ENCODE assay signal across 8 mouse cellular contexts in genomic region chr3:154331506-154332212, GRCm38 (mm10). TPM values are rescaled to one million over a fixed set of nuclear protein-coding genes. Genes with fewer than 3 reads are reported as not detected.
A peak's percentile ranks its signal among the peaks of the same experiment; 100 is the strongest.
DNase-seq lines count a peak whose midpoint lies in the region; ATAC-seq and TF ChIP-seq lines count a peak whose summit lies in the region.

No protein-coding gene starts in this region.

- H3K9me3 ChIP-seq in forebrain, embryonic 11.5 days (ENCODE audit: control insufficient read depth, low read length) = no peaks in the 10 kb centered on the region
- no peaks in the 10 kb centered on the region for H3K9me3 ChIP-seq in kidney, embryonic 16.5 days (ENCODE audit: low read length)
- H3K9me3 ChIP-seq in neural tube, embryonic 15.5 days (replicated peaks) = no peaks in the 10 kb centered on the region

- H3K4me3 ChIP-seq in kidney, adult 2 months (ENCODE audit: insufficient read depth, low read depth, low read length) = no peak overlapping the region
- 0 out of 2 replicates have a peak overlapping the region, but pooled peaks have one; percentile 7 for H3K4me3 ChIP-seq in forebrain, embryonic 11.5 days (ENCODE audit: low read depth, low read length)
- H3K4me3 ChIP-seq in kidney, embryonic 16.5 days (ENCODE audit: low read length) = peak overlapping the region; percentile 32
- peak overlapping the region; percentile 7; the same call in 1 of the 2 replicates for H3K4me3 ChIP-seq in neural tube, embryonic 15.5 days (replicated peaks)

- ATAC-seq in forebrain, embryonic 11.5 days (replicated peaks; ENCODE audit: low FRiP score) = no peak
- no peak for ATAC-seq in kidney, embryonic 16.5 days (ENCODE audit: low FRiP score, low TSS enrichment)
- no peak for ATAC-seq in neural tube, embryonic 15.5 days (ENCODE audit: low FRiP score)
- ATAC-seq in monocyte, adult 5-6 weeks (replicated peaks; ENCODE audit: insufficient number of reproducible peaks, low FRiP score, low TSS enrichment, poor library complexity, severe bottlenecking) = no peak

- TF ChIP-seq CTCF in kidney, adult 2 months (conservative IDR thresholded peaks at IDR 0.05; ENCODE audit: insufficient read depth, insufficient read length, low read depth, low read length) = no peak

- peaks cover 21% of the 10 kb centered on the region for H3K27me3 ChIP-seq in kidney, adult 2 months (replicated peaks; ENCODE audit: control insufficient read depth, insufficient read depth, low read length)
- peaks cover 85% of the 10 kb centered on the region for H3K27me3 ChIP-seq in forebrain, embryonic 11.5 days (ENCODE audit: control insufficient read depth, insufficient read depth, low read length)
- H3K27me3 ChIP-seq in kidney, embryonic 16.5 days (ENCODE audit: insufficient read depth, low read length) = peaks cover 93% of the 10 kb centered on the region
- H3K27me3 ChIP-seq in neural tube, embryonic 15.5 days (replicated peaks) = peaks cover 81% of the 10 kb centered on the region

- TF ChIP-seq POLR2A in kidney, adult 2 months (IDR thresholded peaks at IDR 0.05; ENCODE audit: low read depth, low read length) = no peak

- no peak overlapping the region for H3K9ac ChIP-seq in forebrain, embryonic 11.5 days (ENCODE audit: low read length)
- no peak overlapping the region for H3K9ac ChIP-seq in kidney, embryonic 16.5 days (replicated peaks; ENCODE audit: low read length)
- no peak overlapping the region for H3K9ac ChIP-seq in neural tube, embryonic 15.5 days (replicated peaks)

- peaks cover 6% of the 10 kb centered on the region; the same call in 1 of the 2 replicates for H3K4me1 ChIP-seq in kidney, adult 2 months (ENCODE audit: control insufficient read depth, insufficient read depth, low read length)
- H3K4me1 ChIP-seq in forebrain, embryonic 11.5 days (replicated peaks; ENCODE audit: control insufficient read depth, insufficient read depth, low read length) = peaks cover 27% of the 10 kb centered on the region
- peaks cover 19% of the 10 kb centered on the region for H3K4me1 ChIP-seq in kidney, embryonic 16.5 days (ENCODE audit: insufficient read depth, low read length)
- H3K4me1 ChIP-seq in neural tube, embryonic 15.5 days = peaks cover 28% of the 10 kb centered on the region

- WGBS in kidney, adult 2 months = 6% methylated on average over 21 of the region's 21 CpGs
- under 1% methylated on average over 21 of the region's 21 CpGs for WGBS in forebrain, embryonic 11.5 days
- WGBS in kidney, embryonic 16.5 days = 1% methylated on average over 21 of the region's 21 CpGs
- WGBS in neural tube, embryonic 15.5 days = under 1% methylated on average over 21 of the region's 21 CpGs

- no peaks in the 10 kb centered on the region for H3K36me3 ChIP-seq in kidney, adult 2 months (ENCODE audit: control insufficient read depth, insufficient read depth, low read length)
- no peaks in the 10 kb centered on the region for H3K36me3 ChIP-seq in forebrain, embryonic 11.5 days (ENCODE audit: control insufficient read depth, insufficient read depth, low read length)
- no peaks in the 10 kb centered on the region for H3K36me3 ChIP-seq in kidney, embryonic 16.5 days (ENCODE audit: insufficient read depth, low read length)
- H3K36me3 ChIP-seq in neural tube, embryonic 15.5 days = no peaks in the 10 kb centered on the region

- H3K27ac ChIP-seq in kidney, adult 2 months (ENCODE audit: insufficient read depth, low read depth, low read length) = no peak overlapping the region
- no peak overlapping the region for H3K27ac ChIP-seq in forebrain, embryonic 11.5 days (ENCODE audit: low read depth, low read length)
- H3K27ac ChIP-seq in kidney, embryonic 16.5 days (ENCODE audit: low read length) = no peak overlapping the region
- no peak overlapping the region for H3K27ac ChIP-seq in neural tube, embryonic 15.5 days (replicated peaks)

- peak; percentile 14 for DNase-seq in kidney, adult 2 months
- DNase-seq in kidney, adult 11 months = no peak
- DNase-seq in forebrain, embryonic 11.5 days (ENCODE audit: low spot score) = peak; percentile 61
- DNase-seq in spleen, postnatal 4 days (ENCODE audit: low spot score in 2 of 2) = no peak
- no peak for DNase-seq in T-cell, adult 2 months (ENCODE audit: low spot score)

- peak overlapping the region; percentile 24; the same call in 1 of the 2 replicates for H3K4me2 ChIP-seq in forebrain, embryonic 11.5 days (ENCODE audit: low read depth, low read length, severe bottlenecking)
- peak overlapping the region; percentile 42 for H3K4me2 ChIP-seq in kidney, embryonic 16.5 days (replicated peaks; ENCODE audit: low read depth, low read length)
- peak overlapping the region; percentile 31 for H3K4me2 ChIP-seq in neural tube, embryonic 15.5 days

RNA-seq across cellular contexts. Expression of gene Lhx8, which starts 1.2 kb away (rescaled TPM):
- polyA plus RNA-seq in kidney, adult 2 months (2012; rRNA removed) = 0.27 TPM in 1 of 2 replicates, not detected in the other
- polyA plus RNA-seq in forebrain, embryonic 11.5 days (2014; fragmentation: Nextera tagmentation; extraction: Ambion mirVana) = 19.8 and 31.4 TPM in 2 replicates
- 0.20 TPM in 1 of 2 replicates, not detected in the other for polyA plus RNA-seq in kidney, embryonic 16.5 days (2015; fragmentation: Nextera tagmentation; extraction: Ambion mirVana)
- 0.19 TPM in 1 of 2 replicates, not detected in the other for polyA plus RNA-seq in neural tube, embryonic 15.5 days (2015; fragmentation: Nextera tagmentation; extraction: Ambion mirVana)
- total RNA-seq in monocyte, adult 5-6 weeks (2017) = not detected in 3 replicates

Comparison
In these comparisons a context has a peak if more than half of its experiments do, and no peak if none do; other contexts are left out.
1. DNase-seq: peak in kidney, adult 2 months (single experiment) and forebrain, embryonic 11.5 days (single experiment); none in kidney, adult 11 months (single experiment), spleen, postnatal 4 days (0 of 2) and T-cell, adult 2 months (single experiment).
2. RNA of gene Lhx8, which starts 1.2 kb away (polyA plus RNA-seq): 19.8 to 31.4 TPM in forebrain, embryonic 11.5 days; 0.27 TPM in kidney, adult 2 months, 0.20 TPM in kidney, embryonic 16.5 days and 0.19 TPM in neural tube, embryonic 15.5 days; every median in the first group is over 10 times any median in the second.
3. Peak in every context shown above with its lines, with median percentiles within 50 percentile points of each other: H3K4me2 ChIP-seq.